Mouse (Mus musculus): ENCODE measurements at regions not wholly inside any gene's neighbourhood (a gene's known extent, or its start where the extent isn't known, plus 50 kb on each side); places are given as distances from the start of the nearest gene placed in this dataset.
A peak's percentile ranks its signal among the peaks of the same experiment; 100 is the strongest.

DNA sequence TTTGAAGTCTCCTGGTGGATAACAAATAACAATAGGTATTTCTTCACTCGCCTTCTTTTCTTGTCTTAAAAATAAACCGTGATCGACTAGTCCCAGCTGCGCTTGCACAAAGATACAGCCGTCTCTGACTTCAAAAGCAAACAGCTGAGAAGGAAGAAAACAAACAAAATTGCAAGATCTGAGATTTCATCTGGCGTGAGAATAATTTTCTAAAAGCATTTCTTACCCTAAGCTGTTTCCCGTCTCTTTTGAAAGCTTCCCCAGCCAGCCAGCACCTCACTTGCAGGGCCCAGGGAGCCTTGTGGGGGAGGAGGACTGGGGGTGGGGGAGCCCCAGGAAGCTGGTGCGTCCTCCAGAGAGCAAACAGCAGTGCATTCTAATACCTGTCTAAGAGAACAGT is 258.2 kb upstream of the Pabpc6 start:
- no peak for ATAC-seq (replicated peaks; ENCODE audit: low read depth, poor library complexity, severe bottlenecking)

- ATAC-seq (replicated peaks; ENCODE audit: low read depth, poor library complexity, severe bottlenecking), result no peak
Measured at GRCm38 (mm10) chr17:9926308-9926707, 256.8 kb upstream of the Pabpc6 start.

- ATAC-seq (replicated peaks; ENCODE audit: low read depth, poor library complexity, severe bottlenecking), result peak; percentile 39; the same call in 1 of the 2 replicates
Measured at GRCm38 (mm10) chr17:9921326-9921725, 251.8 kb upstream of the Pabpc6 start.

DNA sequence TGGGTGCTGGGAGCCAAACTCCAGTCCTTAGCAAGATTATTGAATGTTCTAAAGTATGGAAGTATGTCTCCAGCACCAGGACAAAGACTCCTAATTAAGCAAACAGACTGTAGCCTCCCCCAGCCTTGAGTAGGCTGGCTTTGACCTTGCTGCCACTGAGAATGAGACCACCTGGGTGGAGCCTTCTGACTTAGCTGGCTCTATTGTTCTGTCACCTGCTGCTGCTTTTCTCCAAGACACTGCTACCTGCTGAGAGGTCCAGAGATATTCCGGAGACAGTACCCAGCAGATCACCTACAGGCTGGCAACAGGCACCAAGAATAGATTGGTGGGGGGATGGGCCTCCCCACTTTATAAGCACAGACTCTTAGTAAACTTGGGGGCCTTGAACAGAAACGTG is 247.5 kb upstream of the Pabpc6 start:
- ATAC-seq (replicated peaks; ENCODE audit: low read depth, poor library complexity, severe bottlenecking), result no peak

DNA sequence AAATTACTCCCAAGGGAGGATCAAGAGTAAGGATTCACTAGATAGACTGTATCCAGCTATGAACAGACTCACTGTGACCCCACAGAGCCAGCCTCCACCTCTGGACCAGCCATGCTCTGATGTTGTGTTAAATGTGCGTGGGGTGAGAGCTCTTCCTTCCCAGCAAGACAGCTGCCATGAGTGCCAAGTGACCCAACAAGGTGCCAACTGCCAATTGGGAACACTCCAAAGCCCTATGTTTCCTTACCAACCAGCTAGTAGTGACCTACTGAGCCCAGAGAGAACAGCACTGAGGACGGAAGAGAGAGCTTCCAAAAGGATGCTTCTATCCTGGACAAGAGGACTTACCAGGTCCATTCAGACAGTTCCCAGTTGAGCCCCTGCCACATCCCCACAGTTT is 241.3 kb upstream of the Pabpc6 start:
- no peak for ATAC-seq (replicated peaks; ENCODE audit: low read depth, poor library complexity, severe bottlenecking)

DNA sequence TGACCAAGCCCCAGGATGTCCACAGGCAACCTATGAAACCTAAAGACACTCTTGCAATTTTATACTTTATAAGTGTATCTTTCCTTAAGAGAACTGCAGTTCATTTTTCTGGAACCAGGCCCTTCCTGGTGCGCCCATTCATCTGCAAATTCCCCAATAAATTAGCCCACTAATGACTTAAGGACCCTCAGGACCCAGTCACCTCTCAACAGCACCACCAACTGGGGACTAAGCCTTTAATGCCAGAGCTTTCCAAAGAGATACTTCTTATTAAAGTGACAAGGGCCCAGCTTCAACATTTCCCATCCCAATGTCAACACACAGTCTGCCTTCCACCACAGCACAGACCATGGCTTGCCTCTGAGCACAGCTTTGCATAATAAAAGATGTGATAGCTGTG is 237.6 kb upstream of the Pabpc6 start:
- no peak for ATAC-seq (replicated peaks; ENCODE audit: low read depth, poor library complexity, severe bottlenecking)

- 0 out of 2 replicates have a peak, but pooled peaks have one; percentile 11 for ATAC-seq (replicated peaks; ENCODE audit: low read depth, poor library complexity, severe bottlenecking)
Measured at GRCm38 (mm10) chr17:9905501-9906462, 236.3 kb upstream of the Pabpc6 start.

GRCm38 (mm10) chr17:9904525-9904991 is 235.0 kb upstream of the Pabpc6 start:
- no peak for ATAC-seq (replicated peaks; ENCODE audit: low read depth, poor library complexity, severe bottlenecking)

DNA sequence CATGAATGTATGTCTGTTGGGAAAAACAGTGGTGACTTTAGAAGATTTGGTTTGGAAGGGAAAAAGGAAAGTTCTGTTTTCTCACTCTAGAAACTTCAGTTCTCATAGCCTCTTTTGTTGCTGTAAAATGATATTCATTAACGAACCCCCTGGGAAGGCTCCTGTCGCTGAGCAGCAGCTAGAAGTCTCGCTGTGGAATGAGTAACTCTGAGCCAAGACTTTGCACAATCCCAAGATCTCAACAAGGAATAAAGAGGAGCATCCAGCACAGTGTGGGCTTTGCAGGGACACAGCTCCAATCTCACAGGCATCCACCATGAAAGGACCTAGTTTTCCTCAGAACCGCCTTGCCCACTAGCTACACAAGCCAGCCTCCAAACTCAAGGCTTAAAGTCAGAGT is 233.8 kb upstream of the Pabpc6 start:
- no peak for ATAC-seq (replicated peaks; ENCODE audit: low read depth, poor library complexity, severe bottlenecking)

DNA sequence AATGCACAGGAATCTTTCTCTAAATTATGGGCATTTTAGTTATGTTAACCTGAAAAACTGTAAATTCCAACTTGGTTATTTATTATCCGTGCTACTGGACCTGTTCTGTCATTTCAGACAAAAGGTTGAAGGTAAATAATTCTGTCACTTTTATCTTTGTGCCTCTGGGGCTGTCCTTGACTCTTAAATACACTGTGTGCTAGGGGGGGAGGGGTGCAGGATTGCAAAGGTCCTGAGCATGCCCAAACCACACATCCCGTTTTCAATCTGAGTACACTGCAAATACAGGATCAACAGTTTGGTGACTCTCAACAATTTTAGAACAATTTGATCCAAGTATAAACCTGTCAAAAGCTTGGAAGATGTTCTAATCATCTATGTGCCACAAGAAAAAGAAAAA is 227.4 kb upstream of the Pabpc6 start:
- no peak for ATAC-seq (replicated peaks; ENCODE audit: low read depth, poor library complexity, severe bottlenecking)

- ATAC-seq (replicated peaks; ENCODE audit: low read depth, poor library complexity, severe bottlenecking), result no peak
Measured at GRCm38 (mm10) chr17:9895686-9896082, 226.2 kb upstream of the Pabpc6 start.

GRCm38 (mm10) chr17:9894828-9895685 is 225.5 kb upstream of the Pabpc6 start:
- no peak for ATAC-seq (replicated peaks; ENCODE audit: low read depth, poor library complexity, severe bottlenecking)

DNA sequence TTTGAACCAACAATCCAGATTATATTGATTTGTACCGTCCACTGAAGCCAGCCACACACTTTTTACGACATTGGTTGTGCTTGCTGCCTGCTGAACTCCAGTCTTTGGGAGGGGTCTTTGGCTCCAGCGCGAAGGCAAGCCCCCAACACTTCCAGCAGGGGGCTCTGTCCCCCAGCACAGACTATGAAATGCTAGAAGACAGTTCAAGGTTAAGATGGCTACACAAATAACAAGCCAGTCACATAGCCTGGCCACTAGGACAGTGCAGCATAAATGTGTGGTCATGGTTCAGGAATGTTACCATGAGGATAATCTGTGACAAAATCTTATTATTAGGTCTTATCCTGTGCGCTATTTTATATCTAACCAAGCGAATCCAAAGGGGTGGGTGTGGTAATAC is 224.4 kb upstream of the Pabpc6 start:
- 0 out of 2 replicates have a peak, but pooled peaks have one; percentile 52 for ATAC-seq (replicated peaks; ENCODE audit: low read depth, poor library complexity, severe bottlenecking)

DNA sequence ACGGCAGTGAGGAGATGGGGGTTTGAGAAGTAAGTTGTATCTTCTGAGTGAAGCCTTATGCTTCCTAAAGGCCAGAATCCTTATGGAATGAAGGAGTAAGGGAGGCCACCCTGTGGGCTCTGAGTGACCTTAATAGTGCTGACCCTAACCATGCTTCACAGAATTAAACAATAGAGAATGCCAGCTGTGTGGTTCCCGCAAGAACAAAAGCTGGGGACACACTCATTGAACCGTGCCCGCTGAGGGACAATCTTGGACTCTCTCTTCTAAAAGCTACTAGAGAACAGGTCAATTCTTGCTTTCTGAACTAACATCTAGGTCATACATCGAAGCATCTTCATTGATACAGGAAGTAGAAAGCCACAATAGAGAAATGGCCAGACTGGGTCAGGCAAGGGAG is 223.3 kb upstream of the Pabpc6 start:
- ATAC-seq (replicated peaks; ENCODE audit: low read depth, poor library complexity, severe bottlenecking), result no peak

DNA sequence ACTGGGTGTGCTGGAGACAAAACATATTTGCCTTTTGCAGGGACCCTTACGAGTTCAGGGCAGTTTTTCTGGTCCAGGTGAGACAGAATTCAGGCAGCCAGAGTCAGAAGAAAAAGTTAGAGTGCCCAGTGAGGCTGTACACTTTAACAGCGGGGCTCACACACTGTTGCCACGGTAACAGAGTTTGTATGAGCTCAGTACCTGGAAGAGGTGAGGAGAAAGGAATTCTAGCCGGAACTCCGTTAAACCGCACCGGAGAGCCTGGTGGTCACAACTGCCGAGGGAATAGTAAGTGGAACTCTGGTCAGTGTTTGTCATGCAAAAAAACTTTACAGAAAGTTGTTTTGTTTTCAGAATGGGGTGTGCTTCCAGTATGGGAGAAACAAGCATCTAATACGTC is 222.6 kb upstream of the Pabpc6 start:
- no peak for ATAC-seq (replicated peaks; ENCODE audit: low read depth, poor library complexity, severe bottlenecking)

DNA sequence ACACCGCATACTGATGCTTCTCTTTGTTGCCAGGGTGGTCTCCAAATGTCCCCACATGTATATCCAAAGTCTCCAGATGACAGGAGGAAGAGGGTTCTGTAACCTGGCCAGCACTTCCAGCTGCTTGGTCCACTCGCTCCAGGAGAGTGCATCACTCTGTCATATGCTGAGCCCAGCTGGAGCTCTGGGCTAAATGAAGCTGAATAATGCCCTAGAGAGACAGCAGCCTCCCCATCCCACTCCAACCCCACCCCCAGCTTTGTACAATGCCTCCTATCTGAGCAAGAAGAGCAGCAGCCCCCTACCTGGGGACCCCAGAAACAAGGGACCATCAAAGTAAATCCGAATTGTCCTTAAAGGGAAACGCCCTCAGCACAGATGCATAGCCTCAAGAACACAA is 219.0 kb upstream of the Pabpc6 start:
- ATAC-seq (replicated peaks; ENCODE audit: low read depth, poor library complexity, severe bottlenecking), result no peak

DNA sequence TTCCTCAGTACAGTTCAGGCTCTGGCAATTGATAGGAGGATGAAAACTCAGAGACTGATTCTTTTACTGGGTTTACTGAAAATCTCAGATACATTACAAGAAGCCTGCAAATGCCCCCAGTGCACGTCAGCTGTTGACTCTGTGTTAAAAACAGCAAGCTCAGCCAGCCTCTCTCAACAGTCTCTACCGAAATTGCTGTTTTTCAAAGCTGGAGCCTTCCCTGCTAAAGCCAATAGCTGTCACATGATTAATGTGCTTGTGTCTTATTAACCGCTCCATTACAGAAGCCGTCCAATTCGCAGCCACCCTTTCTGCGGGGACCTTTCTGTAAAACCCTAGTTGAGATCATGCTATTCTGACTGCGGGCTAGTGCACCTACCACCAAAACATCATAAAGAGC is 215.6 kb upstream of the Pabpc6 start:
- no peak for ATAC-seq (replicated peaks; ENCODE audit: low read depth, poor library complexity, severe bottlenecking)

- no peak for ATAC-seq (replicated peaks; ENCODE audit: low read depth, poor library complexity, severe bottlenecking)
Measured at GRCm38 (mm10) chr17:9882639-9883226, 213.2 kb upstream of the Pabpc6 start.

DNA sequence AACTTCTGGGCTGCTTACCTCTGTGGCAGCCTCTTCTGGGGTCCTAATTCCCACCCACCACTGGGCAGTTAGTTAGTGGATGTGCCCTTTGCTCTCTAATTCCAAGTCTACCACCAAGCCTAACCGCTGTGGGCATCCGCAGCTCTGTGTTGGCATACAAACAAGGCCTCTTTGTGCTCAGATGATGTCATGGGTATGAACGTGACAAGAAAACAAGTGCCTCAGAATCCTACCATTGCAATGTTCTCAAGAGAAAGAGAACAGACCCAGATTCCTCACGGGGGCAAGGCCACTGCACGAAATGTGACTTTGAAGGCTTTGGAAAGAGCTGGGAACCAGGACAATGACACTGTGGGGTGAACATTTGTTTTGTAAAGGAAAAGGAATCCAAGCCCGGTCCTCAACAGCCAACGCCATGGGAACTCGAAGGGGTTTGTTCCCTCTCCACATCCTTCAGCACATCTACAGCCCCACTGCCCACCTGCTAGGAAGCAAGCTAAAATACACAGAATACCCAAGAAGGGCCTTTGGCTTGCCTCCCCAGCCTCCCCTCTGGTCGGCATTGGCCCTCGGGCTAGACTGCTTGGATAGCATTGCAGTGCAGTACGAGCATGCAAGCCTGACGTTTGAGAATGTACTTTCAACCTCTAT is 210.2 kb upstream of the Pabpc6 start:
- ATAC-seq (replicated peaks; ENCODE audit: low read depth, poor library complexity, severe bottlenecking), result no peak

DNA sequence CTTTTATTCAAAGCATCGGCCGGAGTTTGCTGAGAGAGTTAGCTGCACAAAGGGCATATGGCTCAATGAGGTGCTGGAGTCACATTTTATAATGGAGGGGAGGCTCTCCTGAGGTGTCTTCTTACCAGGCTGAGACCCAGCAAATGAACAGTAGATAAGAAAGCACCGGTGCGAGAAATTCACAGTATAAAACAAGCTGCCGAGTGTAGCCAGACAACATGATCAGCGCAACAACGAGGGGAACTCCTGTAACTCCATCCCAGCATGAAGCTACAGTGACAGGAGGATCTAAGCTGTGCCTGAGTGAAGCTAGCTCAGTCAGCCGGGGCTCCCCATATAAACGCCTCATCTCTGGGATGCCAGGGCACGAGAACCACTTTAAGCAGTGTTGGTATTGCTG is 204.2 kb upstream of the Pabpc6 start:
- no peak for ATAC-seq (replicated peaks; ENCODE audit: low read depth, poor library complexity, severe bottlenecking)
